Mouse (Mus musculus): ENCODE results near the gene Hnrnpl. TPM values are rescaled to one million over a fixed set of nuclear protein-coding genes. Genes with fewer than 3 reads are reported as not detected.

Gene Hnrnpl
- polyA plus RNA-seq, 1 experiment from 2014 or later, result 180 TPM

DNA sequence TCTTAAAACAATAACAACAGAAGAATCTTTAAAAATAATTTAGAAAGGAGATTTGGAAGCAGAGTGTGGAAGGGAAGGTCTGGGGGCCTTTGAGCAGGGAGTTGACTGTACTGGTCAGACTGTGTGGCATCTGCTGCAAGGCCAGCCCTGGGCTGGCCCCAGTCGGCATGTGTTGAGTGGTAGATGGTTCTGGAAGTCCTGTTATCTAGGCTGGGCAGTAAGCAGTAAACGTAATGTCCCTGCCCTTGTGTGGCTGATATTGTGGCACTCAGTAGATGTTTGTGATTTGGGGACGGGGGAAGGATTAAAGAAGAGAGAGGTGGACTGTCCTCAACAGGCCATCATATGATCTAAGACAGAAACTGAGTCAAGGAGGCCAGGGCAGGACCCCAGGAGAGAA, 38.0 kb upstream of the Hnrnpl start:
- Histone ChIP-seq H3K27ac (replicated peaks; ENCODE audit: low read depth, low read length) (no peak overlapping the region), H3K9ac (ENCODE audit: low read depth, low read length) (no peak overlapping the region), H3K4me2 (ENCODE audit: low read depth, low read length) (no peak overlapping the region), H3K4me1 (ENCODE audit: control insufficient read depth, insufficient read depth, low read length) (peaks cover 12% of the 10 kb centered on the region), H3K27me3 (replicated peaks; ENCODE audit: control insufficient read depth, insufficient read depth, low read length) (no peaks in the 10 kb centered on the region), H3K36me3 (ENCODE audit: control insufficient read depth, insufficient read depth, low read length) (peaks cover 14% of the 10 kb centered on the region), H3K4me3 (ENCODE audit: low read depth, low read length) (no peak overlapping the region), H3K9me3 (ENCODE audit: control insufficient read depth, low read length) (no peaks in the 10 kb centered on the region)
- DNase-seq (ENCODE audit: low spot score) (no peak), ATAC-seq (ENCODE audit: low read depth) (no peak)
- WGBS, result 87% methylated on average over 3 of the region's 3 CpGs

DNA sequence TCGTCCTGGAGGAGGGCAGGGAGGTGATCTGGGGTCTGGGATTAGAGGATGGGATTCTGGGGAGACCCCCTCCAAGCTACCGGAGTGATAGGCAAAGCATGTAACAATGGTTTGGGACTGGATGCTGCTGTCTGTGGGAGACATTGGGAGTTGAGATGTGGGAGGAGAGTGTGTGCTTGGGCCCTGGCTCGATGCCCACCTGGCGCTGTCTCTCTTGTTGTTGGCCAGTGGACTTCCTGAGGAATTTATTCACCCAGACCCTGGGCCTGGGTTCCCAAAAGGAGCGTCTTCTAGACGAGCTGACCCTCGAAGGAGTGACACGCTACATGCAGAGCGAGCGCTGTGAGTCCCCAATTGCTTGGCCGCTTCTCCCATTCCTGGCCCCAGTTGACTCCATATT, 36.5 kb upstream of the Hnrnpl start:
- H3K27ac ChIP-seq (replicated peaks; ENCODE audit: low read depth, low read length), result no peak overlapping the region
- H3K9ac ChIP-seq (ENCODE audit: low read depth, low read length), result no peak overlapping the region
- ATAC-seq (ENCODE audit: low read depth) (no peak), DNase-seq (ENCODE audit: low spot score) (no peak)
- H3K9me3 ChIP-seq (ENCODE audit: control insufficient read depth, low read length), result no peaks in the 10 kb centered on the region
- H3K4me1 ChIP-seq (ENCODE audit: control insufficient read depth, insufficient read depth, low read length), result peaks cover 7% of the 10 kb centered on the region
- 92% methylated on average over 11 of the region's 11 CpGs for WGBS
- no peak overlapping the region for H3K4me2 ChIP-seq (ENCODE audit: low read depth, low read length)
- H3K27me3 ChIP-seq (replicated peaks; ENCODE audit: control insufficient read depth, insufficient read depth, low read length), result no peaks in the 10 kb centered on the region
- peaks cover 22% of the 10 kb centered on the region for H3K36me3 ChIP-seq (ENCODE audit: control insufficient read depth, insufficient read depth, low read length)
- H3K4me3 ChIP-seq (ENCODE audit: low read depth, low read length), result no peak overlapping the region

DNA sequence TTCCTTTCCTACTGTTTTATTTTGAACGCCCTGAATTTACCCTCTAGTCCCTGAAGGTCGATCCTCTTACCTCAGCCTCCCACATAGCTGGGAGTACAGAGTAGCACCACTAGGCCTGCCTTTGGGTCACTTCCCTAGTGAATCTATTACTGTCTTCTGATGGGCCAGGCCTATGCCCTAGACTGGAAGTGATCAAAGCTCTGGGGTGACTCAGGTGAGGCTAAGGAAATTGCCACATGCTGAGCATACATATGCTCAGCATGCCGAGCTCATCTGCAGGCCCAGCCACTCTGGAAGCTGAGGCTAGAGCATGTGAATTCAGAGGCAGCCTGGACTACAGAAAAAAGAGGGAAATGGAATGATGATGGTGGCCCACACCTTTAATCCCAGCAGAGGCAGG, 35.2 kb upstream of the Hnrnpl start:
- Histone ChIP-seq H3K36me3 (ENCODE audit: control insufficient read depth, insufficient read depth, low read length) (peaks cover 26% of the 10 kb centered on the region), H3K9me3 (ENCODE audit: control insufficient read depth, low read length) (no peaks in the 10 kb centered on the region), H3K4me3 (ENCODE audit: low read depth, low read length) (no peak overlapping the region), H3K27ac (replicated peaks; ENCODE audit: low read depth, low read length) (no peak overlapping the region), H3K4me1 (ENCODE audit: control insufficient read depth, insufficient read depth, low read length) (no peaks in the 10 kb centered on the region), H3K27me3 (replicated peaks; ENCODE audit: control insufficient read depth, insufficient read depth, low read length) (no peaks in the 10 kb centered on the region), H3K4me2 (ENCODE audit: low read depth, low read length) (no peak overlapping the region), H3K9ac (ENCODE audit: low read depth, low read length) (no peak overlapping the region)
- no peak for ATAC-seq (ENCODE audit: low read depth)
- WGBS, result 64% methylated on average over 3 of the region's 3 CpGs
- no peak for DNase-seq (ENCODE audit: low spot score)

DNA sequence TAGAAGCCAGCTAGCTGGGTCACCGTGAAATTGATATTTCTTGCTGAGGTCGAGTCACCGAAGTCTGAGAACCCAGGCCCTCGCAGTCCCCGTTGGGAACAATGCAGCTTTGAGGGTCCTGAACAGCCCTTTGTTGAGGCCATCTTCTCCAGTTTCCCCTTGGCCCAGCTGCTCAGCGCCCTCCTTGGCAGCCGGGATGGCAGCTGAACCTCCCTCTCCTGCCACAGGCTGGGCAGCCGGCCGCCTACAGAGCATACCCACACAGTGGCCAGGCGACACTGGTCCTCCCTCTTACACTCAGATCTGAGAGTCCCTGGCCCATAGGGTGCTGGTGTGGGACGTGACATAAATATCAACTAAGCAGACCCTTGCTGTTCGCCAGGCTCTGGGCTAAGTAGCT, 34.2 kb upstream of the Hnrnpl start:
- H3K36me3 ChIP-seq (ENCODE audit: control insufficient read depth, insufficient read depth, low read length), result peaks cover 34% of the 10 kb centered on the region
- peak; percentile 81 for DNase-seq (ENCODE audit: low spot score)

DNA sequence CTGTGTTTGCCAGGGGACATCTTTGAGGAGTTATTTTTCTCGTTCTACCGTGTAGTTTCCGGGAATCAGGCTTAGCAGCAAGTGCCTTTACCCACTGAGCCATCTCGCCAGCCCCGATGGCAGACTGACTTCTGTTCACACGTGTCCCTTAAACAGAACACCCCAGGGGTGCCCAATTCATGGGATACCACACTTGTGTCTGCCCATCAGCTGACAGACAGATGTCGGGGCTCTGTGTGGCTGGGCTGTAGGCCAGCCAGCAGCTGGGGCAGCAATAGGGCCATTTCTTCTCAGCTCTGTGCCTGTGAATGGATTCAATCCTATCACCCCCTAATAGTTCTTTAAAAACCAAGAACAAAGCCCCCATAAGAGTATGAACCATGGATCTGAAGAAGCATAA, 33.2 kb upstream of the Hnrnpl start:
- Histone ChIP-seq H3K36me3 (ENCODE audit: control insufficient read depth, insufficient read depth, low read length) (peaks cover 34% of the 10 kb centered on the region), H3K4me2 (ENCODE audit: low read depth, low read length) (no peak overlapping the region), H3K27ac (replicated peaks; ENCODE audit: low read depth, low read length) (no peak overlapping the region), H3K9ac (ENCODE audit: low read depth, low read length) (no peak overlapping the region), H3K27me3 (replicated peaks; ENCODE audit: control insufficient read depth, insufficient read depth, low read length) (no peaks in the 10 kb centered on the region), H3K9me3 (ENCODE audit: control insufficient read depth, low read length) (no peaks in the 10 kb centered on the region), H3K4me3 (ENCODE audit: low read depth, low read length) (no peak overlapping the region), H3K4me1 (ENCODE audit: control insufficient read depth, insufficient read depth, low read length) (peaks cover under 1% of the 10 kb centered on the region)
- peak; percentile 69 for DNase-seq (ENCODE audit: low spot score)
- 77% methylated on average over 7 of the region's 7 CpGs for WGBS
- no peak for ATAC-seq (ENCODE audit: low read depth)

More for the DNA sequence above, 34.2 kb upstream of the Hnrnpl start:
- ATAC-seq (ENCODE audit: low read depth), result peak; percentile 77
- H3K9me3 ChIP-seq (ENCODE audit: control insufficient read depth, low read length), result no peaks in the 10 kb centered on the region
- H3K4me2 ChIP-seq (ENCODE audit: low read depth, low read length), result no peak overlapping the region
- no peak overlapping the region; the same call in 1 of the 2 replicates for H3K9ac ChIP-seq (ENCODE audit: low read depth, low read length)
- no peak overlapping the region for H3K4me3 ChIP-seq (ENCODE audit: low read depth, low read length)
- H3K4me1 ChIP-seq (ENCODE audit: control insufficient read depth, insufficient read depth, low read length), result no peaks in the 10 kb centered on the region
- H3K27me3 ChIP-seq (replicated peaks; ENCODE audit: control insufficient read depth, insufficient read depth, low read length), result no peaks in the 10 kb centered on the region
- 38% methylated on average over 12 of the region's 12 CpGs for WGBS
- H3K27ac ChIP-seq (replicated peaks; ENCODE audit: low read depth, low read length), result 0 out of 2 replicates have a peak overlapping the region, but pooled peaks have one; percentile 21

DNA sequence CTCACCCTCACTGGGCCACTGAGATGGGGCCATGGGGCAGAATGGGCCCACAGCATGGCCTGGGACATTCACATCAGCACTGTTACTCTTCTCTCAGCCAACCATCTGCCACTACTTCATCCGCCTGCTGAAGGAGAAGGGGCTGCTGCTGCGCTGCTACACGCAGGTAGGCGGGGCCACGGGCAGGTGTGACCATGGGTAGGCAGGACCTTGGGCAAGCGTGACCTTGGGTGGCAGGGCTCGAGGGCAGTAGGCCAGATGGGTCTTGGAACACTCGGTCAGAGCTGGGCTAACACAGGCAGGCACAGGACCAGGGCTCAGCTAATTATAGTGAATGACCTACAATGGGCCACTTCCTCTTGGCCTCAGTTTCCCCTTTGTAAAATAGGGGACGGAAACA, 29.5 kb upstream of the Hnrnpl start:
- no peaks in the 10 kb centered on the region for H3K9me3 ChIP-seq (ENCODE audit: control insufficient read depth, low read length)
- H3K27me3 ChIP-seq (replicated peaks; ENCODE audit: control insufficient read depth, insufficient read depth, low read length), result no peaks in the 10 kb centered on the region
- DNase-seq (ENCODE audit: low spot score) (no peak), ATAC-seq (ENCODE audit: low read depth) (no peak)
- no peak overlapping the region for H3K4me2 ChIP-seq (ENCODE audit: low read depth, low read length)
- WGBS, result 84% methylated on average over 9 of the region's 9 CpGs
- no peak overlapping the region for H3K4me3 ChIP-seq (ENCODE audit: low read depth, low read length)
- no peak overlapping the region for H3K9ac ChIP-seq (ENCODE audit: low read depth, low read length)
- H3K36me3 ChIP-seq (ENCODE audit: control insufficient read depth, insufficient read depth, low read length), result peaks cover 34% of the 10 kb centered on the region
- peaks cover 4% of the 10 kb centered on the region for H3K4me1 ChIP-seq (ENCODE audit: control insufficient read depth, insufficient read depth, low read length)
- H3K27ac ChIP-seq (replicated peaks; ENCODE audit: low read depth, low read length), result no peak overlapping the region

DNA sequence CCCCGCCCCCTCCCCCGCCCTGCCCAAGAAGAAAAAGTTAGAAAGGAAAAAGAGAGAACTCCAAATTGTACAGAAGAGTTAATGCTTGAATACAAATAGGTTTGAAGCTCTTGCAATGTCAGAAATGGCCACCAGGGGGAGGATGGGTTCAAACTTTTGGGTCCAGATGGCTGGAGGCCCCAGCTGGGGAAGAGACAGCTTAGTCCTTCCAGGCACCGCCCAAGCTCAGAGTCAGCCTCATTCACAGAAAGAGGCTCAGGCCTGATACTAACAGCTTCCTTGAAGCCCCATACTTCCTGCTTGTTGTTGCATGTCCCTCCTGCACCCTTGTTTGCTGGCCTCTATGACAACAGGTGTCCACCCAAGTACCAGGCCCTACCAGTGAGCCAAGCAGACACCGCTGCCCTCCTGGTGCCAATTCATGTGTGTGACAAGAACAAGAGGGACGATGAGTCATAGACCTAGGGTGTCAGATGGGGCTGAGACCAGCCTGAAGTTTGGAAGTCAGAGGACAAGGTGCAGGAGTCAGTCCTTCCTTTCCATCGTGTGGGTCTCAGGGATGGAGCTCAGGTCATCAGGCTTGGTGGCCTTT, 28.2 kb upstream of the Hnrnpl start:
- no peak overlapping the region for H3K4me2 ChIP-seq (ENCODE audit: low read depth, low read length)
- H3K9me3 ChIP-seq (ENCODE audit: control insufficient read depth, low read length), result no peaks in the 10 kb centered on the region
- DNase-seq (ENCODE audit: low spot score) (peak; percentile 96), ATAC-seq (ENCODE audit: low read depth) (peak; percentile 73)
- H3K36me3 ChIP-seq (ENCODE audit: control insufficient read depth, insufficient read depth, low read length), result peaks cover 32% of the 10 kb centered on the region; the same call in 1 of the 2 replicates
- 0 out of 2 replicates have a peak overlapping the region, but pooled peaks have one; percentile 45 for H3K9ac ChIP-seq (ENCODE audit: low read depth, low read length)
- H3K27me3 ChIP-seq (replicated peaks; ENCODE audit: control insufficient read depth, insufficient read depth, low read length), result no peaks in the 10 kb centered on the region
- WGBS, result 43% methylated on average over 6 of the region's 6 CpGs
- peak overlapping the region; percentile 67; the same call in 1 of the 2 replicates for H3K27ac ChIP-seq (replicated peaks; ENCODE audit: low read depth, low read length)
- H3K4me3 ChIP-seq (ENCODE audit: low read depth, low read length), result no peak overlapping the region
- peaks cover 4% of the 10 kb centered on the region for H3K4me1 ChIP-seq (ENCODE audit: control insufficient read depth, insufficient read depth, low read length)

DNA sequence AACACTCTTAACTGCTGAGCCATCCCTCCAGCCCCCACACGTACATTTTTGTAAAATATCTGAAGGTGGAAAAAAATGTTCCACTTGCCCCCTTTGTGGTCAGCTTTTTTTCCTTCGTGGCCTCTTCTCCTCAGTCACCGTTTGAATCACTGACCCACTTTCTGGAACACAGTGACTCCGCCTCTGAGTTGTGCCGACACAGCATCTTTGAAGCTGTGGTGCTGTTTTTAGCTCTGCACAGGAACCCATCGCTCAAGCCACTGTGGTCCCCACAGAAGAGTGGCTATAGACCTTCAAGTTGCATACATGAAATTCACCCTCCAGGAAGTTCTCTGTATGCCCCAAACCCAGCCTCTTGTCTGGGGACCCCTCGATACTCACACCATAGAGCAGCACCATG, 27.5 kb upstream of the Hnrnpl start:
- Histone ChIP-seq H3K4me1 (ENCODE audit: control insufficient read depth, insufficient read depth, low read length) (peaks cover 4% of the 10 kb centered on the region), H3K9me3 (ENCODE audit: control insufficient read depth, low read length) (no peaks in the 10 kb centered on the region), H3K4me2 (ENCODE audit: low read depth, low read length) (no peak overlapping the region), H3K27me3 (replicated peaks; ENCODE audit: control insufficient read depth, insufficient read depth, low read length) (no peaks in the 10 kb centered on the region), H3K9ac (ENCODE audit: low read depth, low read length) (no peak overlapping the region), H3K27ac (replicated peaks; ENCODE audit: low read depth, low read length) (no peak overlapping the region), H3K4me3 (ENCODE audit: low read depth, low read length) (no peak overlapping the region), H3K36me3 (ENCODE audit: control insufficient read depth, insufficient read depth, low read length) (peaks cover 32% of the 10 kb centered on the region; the same call in 1 of the 2 replicates)
- DNase-seq (ENCODE audit: low spot score), result no peak
- no peak for ATAC-seq (ENCODE audit: low read depth)
- WGBS, result 67% methylated on average over 7 of the region's 7 CpGs

DNA sequence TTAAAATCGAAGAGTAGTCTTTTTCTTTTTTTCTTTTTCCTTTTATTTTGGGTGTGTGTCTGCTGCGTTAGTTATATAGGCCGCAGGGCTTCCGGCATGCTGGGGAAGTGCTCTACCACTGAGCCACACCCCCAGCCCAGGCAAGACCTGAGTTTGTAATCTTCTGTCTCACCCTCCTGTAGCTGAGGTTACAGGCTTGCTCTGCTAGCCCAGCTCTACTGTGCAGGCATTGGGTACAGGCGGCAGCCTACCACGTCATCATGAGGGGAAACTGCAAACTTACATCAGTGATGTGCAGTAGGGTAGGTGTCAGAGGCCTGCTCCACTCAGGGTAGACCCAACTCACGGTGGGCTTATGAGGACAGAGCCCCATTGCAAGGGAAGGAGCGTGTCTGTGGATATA, 27.1 kb upstream of the Hnrnpl start:
- Histone ChIP-seq H3K9me3 (ENCODE audit: control insufficient read depth, low read length) (no peaks in the 10 kb centered on the region), H3K27me3 (replicated peaks; ENCODE audit: control insufficient read depth, insufficient read depth, low read length) (no peaks in the 10 kb centered on the region), H3K4me1 (ENCODE audit: control insufficient read depth, insufficient read depth, low read length) (peaks cover 4% of the 10 kb centered on the region), H3K27ac (replicated peaks; ENCODE audit: low read depth, low read length) (no peak overlapping the region), H3K4me3 (ENCODE audit: low read depth, low read length) (no peak overlapping the region), H3K9ac (ENCODE audit: low read depth, low read length) (no peak overlapping the region), H3K36me3 (ENCODE audit: control insufficient read depth, insufficient read depth, low read length) (peaks cover 33% of the 10 kb centered on the region; the same call in 1 of the 2 replicates), H3K4me2 (ENCODE audit: low read depth, low read length) (no peak overlapping the region)
- no peak for DNase-seq (ENCODE audit: low spot score)
- no peak for ATAC-seq (ENCODE audit: low read depth)
- 87% methylated on average over 8 of the region's 8 CpGs for WGBS

Data from embryonic facial prominence, embryonic 14.5 days (tissue).